Comparison of ENCODE assay signal across 8 mouse cellular contexts in the genomic region with DNA sequence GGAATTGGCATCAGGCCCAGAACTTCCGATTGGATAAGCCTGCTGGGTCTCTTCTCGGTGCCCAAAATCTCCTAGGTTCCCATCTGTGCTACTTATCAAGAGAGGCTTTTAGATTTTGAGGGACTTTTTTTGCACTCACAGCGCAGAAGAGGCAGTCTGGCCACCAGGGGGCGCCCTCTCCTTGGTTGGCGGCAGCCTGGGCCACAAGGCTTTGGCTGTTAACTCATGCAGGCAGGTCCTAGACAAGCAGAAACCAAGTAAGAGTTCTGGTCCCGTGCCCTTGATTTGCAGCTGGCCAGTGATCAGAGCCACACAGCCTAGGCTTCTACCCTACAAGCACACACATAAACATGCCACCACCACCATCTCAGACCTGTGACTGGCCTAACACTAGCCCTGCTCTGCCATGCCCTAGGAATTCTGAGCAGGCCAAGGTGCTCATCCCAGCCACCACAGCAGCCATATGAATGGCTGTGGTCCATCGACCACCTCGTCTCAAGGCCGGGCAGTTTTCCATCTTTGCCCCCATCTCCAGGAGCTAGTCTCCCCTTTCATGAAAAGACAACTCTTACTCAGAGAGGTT. TPM values are rescaled to one million over a fixed set of nuclear protein-coding genes. Genes with fewer than 3 reads are reported as not detected.
DNase-seq lines count a peak whose midpoint lies in the region; ATAC-seq and TF ChIP-seq lines count a peak whose summit lies in the region.

No protein-coding gene starts in this region.

- peaks cover 10% of the 10 kb centered on the region for H3K4me1 ChIP-seq in G1E (ENCODE audit: insufficient read depth, low read depth, low read length)
- no peaks in the 10 kb centered on the region for H3K4me1 ChIP-seq in forebrain, embryonic 13.5 days
- peaks cover 10% of the 10 kb centered on the region for H3K4me1 ChIP-seq in heart, embryonic 16.5 days (ENCODE audit: control insufficient read depth, insufficient read depth, low read length)
- no peaks in the 10 kb centered on the region for H3K4me1 ChIP-seq in lung, embryonic 15.5 days

- H3K9ac ChIP-seq in forebrain, embryonic 13.5 days = no peak overlapping the region
- no peak overlapping the region for H3K9ac ChIP-seq in heart, embryonic 16.5 days (ENCODE audit: low read length)
- no peak overlapping the region for H3K9ac ChIP-seq in lung, embryonic 15.5 days

- H3K36me3 ChIP-seq in G1E (replicated peaks) = no peaks in the 10 kb centered on the region
- no peaks in the 10 kb centered on the region for H3K36me3 ChIP-seq in forebrain, embryonic 13.5 days (ENCODE audit: poor library complexity, severe bottlenecking)
- no peaks in the 10 kb centered on the region for H3K36me3 ChIP-seq in heart, embryonic 16.5 days (ENCODE audit: control insufficient read depth, insufficient read depth)
- 0 out of 2 replicates have a peak, but pooled peaks cover 3% of the 10 kb centered on the region for H3K36me3 ChIP-seq in lung, embryonic 15.5 days

- H3K27ac ChIP-seq in forebrain, embryonic 13.5 days = no peak overlapping the region
- H3K27ac ChIP-seq in heart, embryonic 16.5 days (ENCODE audit: low read length) = no peak overlapping the region
- no peak overlapping the region for H3K27ac ChIP-seq in lung, embryonic 15.5 days

- H3K4me2 ChIP-seq in forebrain, embryonic 13.5 days = no peak overlapping the region
- no peak overlapping the region for H3K4me2 ChIP-seq in heart, embryonic 16.5 days (ENCODE audit: low read depth, low read length)
- no peak overlapping the region for H3K4me2 ChIP-seq in lung, embryonic 15.5 days

- 34% methylated on average over 9 of the region's 9 CpGs for WGBS in forebrain, embryonic 13.5 days
- 19% methylated on average over 9 of the region's 9 CpGs for WGBS in heart, embryonic 16.5 days
- 30% methylated on average over 9 of the region's 9 CpGs for WGBS in lung, embryonic 15.5 days

- no peak overlapping the region for H3K4me3 ChIP-seq in G1E (ENCODE audit: low read depth, low read length)
- no peak overlapping the region for H3K4me3 ChIP-seq in forebrain, embryonic 13.5 days
- no peak overlapping the region for H3K4me3 ChIP-seq in heart, embryonic 16.5 days (ENCODE audit: low read length)
- no peak overlapping the region for H3K4me3 ChIP-seq in lung, embryonic 15.5 days

- DNase-seq in G1E (ENCODE audit: low spot score) = peak; percentile 45
- peak; percentile 61 for DNase-seq in c-Kit-positive CD71-negative TER-119-negative erythroid progenitor cells, embryonic 14.5 days (ENCODE audit: low read depth)
- peak; percentile 59 to 82 for DNase-seq in layer of hippocampus, adult 18-20 months (ENCODE audit: low spot score in 2 of 2)
- DNase-seq in right cerebral cortex, adult 2 months (ENCODE audit: low spot score in 2 of 2) = peak; percentile 74 to 80
- DNase-seq in urinary bladder, adult 2 months (ENCODE audit: low spot score) = peak; percentile 85

- peaks cover 2% of the 10 kb centered on the region; the same call in 1 of the 2 replicates for H3K27me3 ChIP-seq in G1E (ENCODE audit: insufficient read depth, low read length)
- peaks cover 15% of the 10 kb centered on the region for H3K27me3 ChIP-seq in forebrain, embryonic 13.5 days
- H3K27me3 ChIP-seq in heart, embryonic 16.5 days (ENCODE audit: control insufficient read depth, insufficient read depth, low read length) = 0 out of 2 replicates have a peak, but pooled peaks cover 3% of the 10 kb centered on the region
- peaks cover 16% of the 10 kb centered on the region for H3K27me3 ChIP-seq in lung, embryonic 15.5 days

- peak; percentile 49 for TF ChIP-seq CTCF in G1E (IDR thresholded peaks at IDR 0.05; ENCODE audit: low read depth, low read length)

- ATAC-seq in G1E (ENCODE audit: extremely low read depth, insufficient number of reproducible peaks, low FRiP score, poor library complexity, severe bottlenecking) = no peak; the same call in 1 of the 2 replicates
- ATAC-seq in forebrain, embryonic 13.5 days = 0 out of 2 replicates have a peak, but pooled peaks have one; percentile 16
- peak; percentile 65 for ATAC-seq in heart, embryonic 16.5 days (replicated peaks; ENCODE audit: extremely low read depth, insufficient read depth, low FRiP score)
- ATAC-seq in lung, embryonic 15.5 days (ENCODE audit: borderline replicate concordance, extremely low read depth, low FRiP score, low TSS enrichment) = peak; percentile 47; the same call in 1 of the 2 replicates

- no peaks in the 10 kb centered on the region for H3K9me3 ChIP-seq in G1E (replicated peaks)
- no peaks in the 10 kb centered on the region for H3K9me3 ChIP-seq in forebrain, embryonic 13.5 days (replicated peaks)
- H3K9me3 ChIP-seq in heart, embryonic 16.5 days (replicated peaks; ENCODE audit: control insufficient read depth, low read length) = 0 out of 2 replicates have a peak, but pooled peaks cover 2% of the 10 kb centered on the region
- no peaks in the 10 kb centered on the region for H3K9me3 ChIP-seq in lung, embryonic 15.5 days

RNA-seq across cellular contexts. Expression of a gene that starts 12.5 kb away (rescaled TPM):
- not detected in 2 replicates for total RNA-seq in G1E (2014; fragmentation: Nextera tagmentation)
- 0.12 TPM in 1 of 2 replicates, not detected in the other for total RNA-seq in G1E (2017)
- not detected in 2 replicates for polyA plus RNA-seq in G1E (2012)
- polyA plus RNA-seq in forebrain, embryonic 13.5 days (2015; fragmentation: Nextera tagmentation; extraction: Ambion mirVana) = not detected in 2 replicates
- polyA plus RNA-seq in heart, embryonic 16.5 days (2015; fragmentation: Nextera tagmentation; extraction: Ambion mirVana) = 7.9 and 9.7 TPM in 2 replicates
- total RNA-seq in layer of hippocampus, adult 18-20 months (2021) = not detected
- polyA plus RNA-seq in lung, embryonic 15.5 days (2015; fragmentation: Nextera tagmentation; extraction: Ambion mirVana) = 0.36 TPM in 2 replicates
- 0.69 and 1.1 TPM in 2 replicates for polyA plus RNA-seq in urinary bladder, adult 2 months (2012; rRNA removed)

RNA-seq across cellular contexts. Expression of a gene that starts 18.7 kb away (rescaled TPM):
- total RNA-seq in G1E (2014; fragmentation: Nextera tagmentation) (4.6 and 7.1 TPM in 2 replicates), G1E (2017) (43.4 and 70.0 TPM in 2 replicates)
- polyA plus RNA-seq in G1E (2012) = 57.0 and 88.5 TPM in 2 replicates
- polyA plus RNA-seq in forebrain, embryonic 13.5 days (2015; fragmentation: Nextera tagmentation; extraction: Ambion mirVana) = 6.8 and 7.4 TPM in 2 replicates
- polyA plus RNA-seq in heart, embryonic 16.5 days (2015; fragmentation: Nextera tagmentation; extraction: Ambion mirVana) = 5.7 and 7.6 TPM in 2 replicates
- total RNA-seq in layer of hippocampus, adult 18-20 months (2021) = 10 to 100 TPM; 58.2 to 59.0 TPM
- polyA plus RNA-seq in lung, embryonic 15.5 days (2015; fragmentation: Nextera tagmentation; extraction: Ambion mirVana) = 10.4 and 11.6 TPM in 2 replicates
- polyA plus RNA-seq in urinary bladder, adult 2 months (2012; rRNA removed) = 23.5 and 27.8 TPM in 2 replicates
